Mouse (Mus musculus) Patski (cell line): Measurements from ENCODE around the gene Cdc42se1. TPM values are rescaled to one million over a fixed set of nuclear protein-coding genes. Genes with fewer than 3 reads are reported as not detected.
"Not testable (repeated sequence)": the region's sequence is repeated elsewhere in the genome, so short reads cannot be mapped to it uniquely, and the experiment has no call there.

Experiments used
- ATAC-seq: fragments of 100-300 bp; one replicate; pipeline ENCODE4 v1.8.0; 2021
- CTCF ChIA-PET: fragments of 350-600 bp; sonication (Branson Sonifier 250); formaldehyde crosslinking; loops from one replicate; lab custom pipeline; 2022; ENCODE audit warnings: inconsistent platforms; lab: Charles Lee
- POLR2A ChIA-PET: fragments of 350-600 bp; sonication (Branson Sonifier 250); formaldehyde crosslinking; loops from one replicate; lab custom pipeline; 2022; ENCODE audit warnings: antibody characterized with exemption, inconsistent platforms; lab: Charles Lee
- DNase-seq: peaks from one replicate; pipeline ENCODE4 v3.0.0-alpha.2; 2011; ENCODE audit warnings: low read depth, low spot score
- H3K27me3 ChIP-seq: fragments of 371-371 bp; one replicate; pipeline ENCODE4 v1.5.1; 2021
- CTCF ChIP-seq: fragments of 100-300 bp; IDR thresholded peaks from one replicate; pipeline ENCODE4 v1.5.1; 2021
- in situ Hi-C: fragments of 300-500 bp; cut with MboI; formaldehyde crosslinking; loops from 3 replicates; pipeline ENCODE4 v1.11.1; 2018; ENCODE audit warnings: low pct_unique_long_range_greater_than_20kb, mixed read lengths
- polyA plus RNA-seq: library from polyadenylated mRNA; unstranded; gene quantifications from one replicate; pipeline ENCODE4 v1.2.3, GENCODE M21; 2021

Cdc42se1 gene
- polyA plus RNA-seq, 1 experiment from 2014 or later: 165 TPM

DNA sequence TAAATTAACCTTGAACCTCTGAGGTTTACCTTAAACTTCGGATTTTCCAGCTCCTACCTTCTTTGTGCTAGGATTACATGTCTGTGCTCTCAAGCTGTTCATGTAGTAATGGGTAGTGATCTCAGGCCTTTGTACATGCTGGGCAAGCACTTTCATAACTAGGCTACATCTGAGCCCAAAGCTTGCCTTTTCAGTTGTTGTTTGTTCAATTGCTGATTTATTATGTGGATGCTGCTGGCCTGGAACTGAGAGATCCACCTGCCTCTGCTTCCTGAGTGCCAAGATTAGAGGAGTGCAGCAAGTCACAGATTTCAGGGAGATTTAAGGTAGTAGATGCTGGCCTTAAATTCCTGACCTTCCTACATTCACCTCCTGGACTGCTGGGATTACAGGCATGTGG, 29.4 kb upstream of the Cdc42se1 start:
- POLR2A ChIA-PET: interaction anchor here (0.5 kb wide), 1 partner anchor 158 kb away, joined by 3 read pairs; no protein-coding TSS in a partner anchor
- in situ Hi-C loops: no loop called here
- ATAC-seq (no peak), DNase-seq (no peak)
- H3K27me3 ChIP-seq: no peaks in the 10 kb centered on the region
- no peak for TF ChIP-seq CTCF
- CTCF ChIA-PET: interaction anchor here (1.3 to 5.2 kb wide), 5 partner anchors 12 to 98 kb away, joined by 3 to 51 read pairs (median 8); partner anchors contain the start of gene Gabpb2

- POLR2A ChIA-PET: interaction anchor here (1.3 to 1.9 kb wide), 3 partner anchors 29 to 40 kb away, joined by 3 to 5 read pairs (median 4); partner anchors contain the start of gene Sema6c
- ATAC-seq: peak; percentile 90
- H3K27me3 ChIP-seq: no peaks in the 10 kb centered on the region
- in situ Hi-C loops: no loop called here
- no peak for TF ChIP-seq CTCF
- DNase-seq: peak; percentile 74
- CTCF ChIA-PET: interaction anchor here (1.2 to 5.2 kb wide), 9 partner anchors 11 to 60 kb away, joined by 3 to 51 read pairs (median 8); partner anchors contain the start of genes Gabpb2, Sema6c and Tnfaip8l2
These were observed 28.4 kb upstream of the Cdc42se1 start for GRCm38 (mm10) chr3:95200132-95200531.

GRCm38 (mm10) chr3:95200562-95200961, 28.0 kb upstream of the Cdc42se1 start:
- in situ Hi-C loops: no loop called here
- DNase-seq: no peak
- no peak for TF ChIP-seq CTCF
- ChIA-PET CTCF (interaction anchor here (1.2 to 5.2 kb wide), 9 partner anchors 11 to 60 kb away, joined by 3 to 51 read pairs (median 8); partner anchors contain the start of genes Cdc42se1, Gabpb2, Sema6c and Tnfaip8l2), POLR2A (interaction anchor here (1.3 to 1.9 kb wide), 3 partner anchors 29 to 41 kb away, joined by 3 to 5 read pairs (median 4); partner anchors contain the start of gene Sema6c)
- no peak for ATAC-seq
- H3K27me3 ChIP-seq: no peaks in the 10 kb centered on the region

DNA sequence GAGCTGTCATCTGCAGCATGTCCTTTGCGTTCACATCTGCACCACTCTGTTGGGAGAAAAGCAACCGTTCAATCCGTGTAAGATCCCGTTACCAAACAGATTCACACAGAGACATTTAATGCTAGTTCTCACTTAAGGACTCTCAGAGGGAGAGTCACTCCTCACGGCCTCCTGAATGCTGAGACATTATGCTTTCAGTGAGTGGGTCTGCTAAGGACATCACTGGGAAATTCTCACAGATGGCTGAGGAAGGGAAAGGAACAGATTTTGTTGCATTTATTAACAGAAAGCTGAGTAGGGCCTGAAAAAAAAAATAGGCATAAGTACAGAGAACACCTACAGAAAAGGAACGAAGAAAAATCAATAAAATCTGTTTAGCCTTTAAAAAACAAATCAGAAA, 24.7 kb upstream of the Cdc42se1 start:
- TF ChIP-seq CTCF: no peak
- ChIA-PET CTCF (interaction anchor here (0.7 to 5.2 kb wide), 5 partner anchors 7 to 61 kb away, joined by 3 to 51 read pairs (median 4); partner anchors contain the start of gene Gabpb2), POLR2A (no interaction called here)
- no peaks in the 10 kb centered on the region for H3K27me3 ChIP-seq
- in situ Hi-C loops: no loop called here
- ATAC-seq (no peak), DNase-seq (no peak)

DNA sequence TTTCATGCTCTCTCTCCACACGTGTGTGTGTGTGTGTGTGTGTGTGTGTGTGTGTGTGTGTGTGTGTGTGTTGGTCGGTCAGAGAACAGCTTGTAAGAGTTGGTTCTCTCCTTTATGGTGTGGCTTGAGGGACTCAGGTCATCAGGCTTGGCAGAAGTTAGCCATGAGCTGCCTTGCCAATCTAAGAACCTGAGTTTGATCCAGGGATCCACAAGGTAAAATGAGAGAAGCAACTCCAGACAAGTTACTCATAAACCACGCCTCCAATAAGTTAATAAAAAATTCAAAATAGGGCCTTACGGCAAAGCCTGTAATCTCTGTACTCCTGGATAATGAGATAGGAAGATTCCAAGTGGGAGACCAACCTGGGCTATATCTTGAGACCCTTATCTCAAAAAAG, 20.2 kb upstream of the Cdc42se1 start:
- no peak for DNase-seq
- ChIA-PET POLR2A (interaction anchor here (0.5 to 0.6 kb wide), 2 partner anchors 91 to 392 kb away, joined by 3 read pairs; no protein-coding TSS in a partner anchor), CTCF (interaction anchor here (1.2 to 6.9 kb wide), 4 partner anchors 7 to 32 kb away, joined by 3 to 51 read pairs (median 8); no protein-coding TSS in a partner anchor)
- no peak for TF ChIP-seq CTCF
- in situ Hi-C loops: no loop called here
- ATAC-seq: no peak
- no peaks in the 10 kb centered on the region for H3K27me3 ChIP-seq

GRCm38 (mm10) chr3:95210585-95210984, 17.9 kb upstream of the Cdc42se1 start:
- TF ChIP-seq CTCF: no peak
- DNase-seq (no peak), ATAC-seq (no peak)
- POLR2A ChIA-PET: interaction anchor here (0.6 to 1.5 kb wide), 3 partner anchors 9 to 116 kb away, joined by 3 to 4 read pairs (median 3); no protein-coding TSS in a partner anchor
- CTCF ChIA-PET: interaction anchor here (0.9 to 6.9 kb wide), 9 partner anchors 8 to 85 kb away, joined by 3 to 51 read pairs (median 3); partner anchors contain the start of gene Tnfaip8l2
- H3K27me3 ChIP-seq: no peaks in the 10 kb centered on the region
- in situ Hi-C loops: loop anchor here (5.0 kb wide), 1 partner anchor 68 kb away; the partner anchor contains the start of gene Tnfaip8l2

DNA sequence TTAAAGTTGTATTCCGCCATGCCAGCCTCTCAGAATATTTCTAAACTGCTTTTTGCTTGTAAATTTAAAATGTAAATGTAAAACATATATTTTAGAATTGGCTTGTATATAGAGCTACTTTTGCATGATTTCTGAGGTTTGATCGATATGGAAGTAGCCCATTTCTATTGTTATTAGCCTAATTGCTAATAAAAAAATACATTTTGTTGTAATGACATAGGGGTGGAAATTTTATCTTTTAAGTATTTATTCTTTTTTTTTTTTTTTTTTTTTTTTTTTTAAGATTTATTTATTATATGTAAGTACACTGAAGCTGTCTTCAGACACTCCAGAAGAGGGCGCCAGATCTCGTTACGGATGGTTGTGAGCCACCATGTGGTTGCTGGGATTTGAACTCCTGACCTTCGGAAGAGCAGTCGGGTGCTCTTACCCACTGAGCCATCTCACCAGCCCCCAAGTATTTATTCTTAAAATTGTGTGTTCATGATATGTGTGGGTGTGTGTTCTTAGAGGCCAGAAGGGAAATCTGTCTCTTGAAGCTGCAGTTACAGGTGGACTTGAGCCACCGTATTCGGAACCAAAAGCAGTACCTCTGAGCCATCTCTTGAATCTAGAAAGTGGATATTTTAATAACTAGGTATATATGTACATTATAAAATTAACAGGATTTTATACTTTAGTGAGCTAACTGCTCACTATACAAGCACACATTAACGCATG, 15.5 kb upstream of the Cdc42se1 start:
- ChIA-PET POLR2A (interaction anchor here (1.5 kb wide), 1 partner anchor 13 kb away, joined by 4 read pairs; no protein-coding TSS in a partner anchor), CTCF (interaction anchor here (0.7 to 6.9 kb wide), 10 partner anchors 12 to 77 kb away, joined by 3 to 51 read pairs (median 3); no protein-coding TSS in a partner anchor)
- DNase-seq, H3K27me3 ChIP-seq, ATAC-seq: not testable (repeated sequence)
- in situ Hi-C loops: loop anchor here (5.0 kb wide), 1 partner anchor 71 kb away; the partner anchor contains the start of gene Tnfaip8l2
- peak; percentile 52 for TF ChIP-seq CTCF

DNA sequence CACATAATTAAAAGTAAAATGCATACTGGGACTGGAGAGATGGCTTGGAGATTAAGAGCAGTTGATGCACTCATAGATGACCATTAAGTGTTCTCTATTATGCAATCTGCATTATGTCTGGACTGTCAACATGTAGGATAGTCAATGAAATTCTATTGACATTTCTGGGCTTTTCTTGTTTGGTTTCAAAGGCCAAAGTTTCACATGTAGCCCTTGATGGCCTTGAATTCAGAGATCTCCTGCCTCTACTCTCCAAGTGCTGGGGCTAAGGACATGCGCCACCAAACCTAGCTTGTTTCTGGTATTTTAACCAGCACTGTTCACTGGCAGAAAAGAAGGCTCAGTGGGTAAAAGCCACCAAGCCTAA, 14.9 kb upstream of the Cdc42se1 start:
- TF ChIP-seq CTCF: no peak
- CTCF ChIA-PET: interaction anchor here (0.7 to 6.9 kb wide), 9 partner anchors 7 to 71 kb away, joined by 3 to 51 read pairs (median 3); no protein-coding TSS in a partner anchor
- DNase-seq: no peak

GRCm38 (mm10) chr3:95216655-95217254, 11.8 kb upstream of the Cdc42se1 start:
- ChIA-PET CTCF (interaction anchor here (0.7 to 3.9 kb wide), 15 partner anchors 8 to 77 kb away, joined by 3 to 11 read pairs (median 4); partner anchors contain the start of gene Tnfaip8l2), POLR2A (interaction anchor here (0.9 to 4.7 kb wide), 5 partner anchors 9 to 52 kb away, joined by 3 to 39 read pairs (median 4); partner anchors contain the start of genes Cdc42se1 and Mllt11)
- in situ Hi-C loops: no loop called here
- no peaks in the 10 kb centered on the region for H3K27me3 ChIP-seq
- no peak for DNase-seq
- no peak for TF ChIP-seq CTCF
- no peak for ATAC-seq

More for the DNA sequence above, 14.9 kb upstream of the Cdc42se1 start:
- in situ Hi-C loops: loop anchor here (5.0 kb wide), 1 partner anchor 71 kb away; the partner anchor contains the start of gene Tnfaip8l2
- POLR2A ChIA-PET: no interaction called here
- ATAC-seq: no peak
- H3K27me3 ChIP-seq: no peaks in the 10 kb centered on the region
